Mouse (Mus musculus) cerebellum, postnatal 25 days (tissue): Measurements from ENCODE around the gene Cmss1.

Experiments
- DNase-seq, 2 experiments: peaks; one replicate each; pipeline ENCODE4 v3.0.0; 2021; ENCODE audit warnings: mixed read lengths in 2 of 2

The Cmss1 gene

DNA sequence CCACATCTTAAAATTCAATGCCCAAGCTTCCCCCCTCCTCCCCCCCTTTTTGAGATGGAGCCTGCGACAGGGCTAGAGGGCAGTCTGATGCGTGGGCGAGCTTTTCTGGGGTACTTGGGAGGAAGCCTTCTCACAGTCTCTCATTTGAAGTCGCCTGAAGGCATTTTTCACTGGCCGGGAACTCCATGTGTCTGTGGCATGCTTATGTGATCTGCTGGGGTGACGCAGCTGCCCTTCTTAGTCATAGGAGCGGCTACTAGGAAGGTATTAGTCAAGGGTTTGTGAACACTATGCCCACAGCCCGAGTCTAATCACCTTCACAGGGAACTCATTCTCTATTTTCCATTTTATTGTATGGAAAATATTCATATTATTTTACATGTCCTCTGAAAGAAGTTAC is 325.2 kb downstream of the Cmss1 start:
- DNase-seq, result no peak

DNA sequence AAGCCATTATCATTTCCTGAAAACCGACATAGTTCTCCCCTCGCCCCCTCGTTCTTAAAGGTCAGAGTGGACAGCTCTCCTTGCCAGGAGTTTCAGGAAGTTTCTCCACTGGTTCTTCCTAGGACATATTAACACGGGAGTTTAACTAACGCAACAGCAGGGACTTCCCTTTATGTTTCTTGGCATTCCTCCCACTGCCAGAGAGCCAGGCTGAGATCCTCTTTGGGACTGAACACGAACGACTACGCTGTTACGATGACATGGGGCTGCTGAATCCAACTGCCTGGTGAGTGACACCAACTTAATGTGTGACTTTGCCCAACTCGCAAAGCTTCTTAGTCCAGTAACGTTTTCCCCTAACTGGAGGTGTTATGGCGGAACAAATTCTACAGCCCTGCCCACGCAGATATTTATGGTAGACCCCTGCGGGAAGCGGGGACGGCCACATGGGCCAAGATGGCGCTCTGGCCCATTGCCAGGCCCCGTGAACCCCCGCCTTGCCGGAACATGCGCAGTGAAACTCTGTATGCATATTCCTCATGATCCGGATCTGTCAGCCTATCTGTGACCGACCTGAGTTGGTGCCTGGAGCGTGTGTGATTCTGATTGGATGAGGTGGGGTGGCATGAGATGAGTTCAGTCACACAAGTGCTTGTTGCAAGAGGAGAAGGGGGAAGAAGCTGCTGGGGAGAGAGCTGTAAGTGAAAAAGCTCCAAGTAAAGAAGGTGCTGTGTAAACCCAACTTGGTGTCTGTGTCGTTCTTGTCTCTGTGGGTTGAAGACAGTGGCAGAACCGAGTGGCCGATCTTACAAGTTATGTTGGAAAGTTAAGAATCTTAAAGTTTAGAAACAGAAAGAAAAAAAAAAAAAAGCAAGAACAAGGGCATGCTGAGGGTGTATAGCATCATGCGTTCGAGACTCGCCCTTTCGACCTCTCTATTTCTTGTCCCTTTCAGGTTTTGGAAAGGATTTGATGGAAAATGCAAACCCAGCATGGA is 326.1 kb downstream of the Cmss1 start:
- peak; percentile 43 to 54 for DNase-seq

DNA sequence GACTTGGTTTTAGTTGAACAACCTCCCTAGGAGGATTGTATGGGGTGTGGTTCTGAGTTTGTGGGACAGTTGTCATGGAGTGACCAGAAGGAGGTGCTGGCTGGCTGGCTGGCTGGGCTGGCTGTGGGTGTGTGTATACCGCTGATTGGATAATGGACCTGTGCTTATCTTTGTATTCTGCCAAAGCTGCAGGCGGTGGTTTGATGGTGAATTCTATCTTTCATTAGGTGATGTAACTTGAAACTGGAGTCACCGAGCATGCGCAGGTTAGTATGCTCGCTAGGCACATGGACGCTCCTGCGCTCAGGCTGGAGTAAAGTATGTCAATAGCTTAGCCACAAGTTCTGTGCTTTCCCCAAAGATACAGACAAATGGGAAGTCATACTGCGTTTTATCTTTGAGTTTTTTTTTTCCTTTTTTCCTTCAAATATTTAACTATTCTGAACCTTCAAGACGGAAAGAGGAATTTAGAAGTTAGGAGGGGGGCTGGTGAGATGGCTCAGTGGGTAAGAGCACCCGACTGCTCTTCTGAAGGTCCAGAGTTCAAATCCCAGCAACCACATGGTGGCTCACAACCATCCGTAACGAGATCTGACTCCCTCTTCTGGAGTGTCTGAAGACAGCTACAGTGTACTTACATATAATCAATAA is 327.6 kb downstream of the Cmss1 start:
- DNase-seq, result no peak

DNA sequence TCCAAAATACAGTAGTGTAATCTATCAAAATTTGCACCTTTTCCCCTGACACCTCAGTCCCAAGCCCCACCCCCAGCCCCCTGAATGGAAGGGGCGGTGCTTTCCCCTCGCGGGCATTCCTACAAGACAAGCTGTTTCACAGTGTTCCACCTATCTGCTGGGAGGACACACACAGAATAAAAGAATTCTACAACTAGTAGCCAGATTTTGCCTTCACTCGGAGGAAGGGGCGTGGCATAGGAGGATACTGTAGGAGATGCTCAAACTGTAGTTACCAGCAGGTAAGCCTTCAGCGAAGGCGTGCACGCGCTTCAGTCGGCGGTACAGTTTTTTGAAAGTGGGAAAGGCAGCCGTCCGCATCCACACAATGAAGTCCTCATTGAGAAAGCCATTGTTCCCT is 336.9 kb downstream of the Cmss1 start:
- no peak for DNase-seq

DNA sequence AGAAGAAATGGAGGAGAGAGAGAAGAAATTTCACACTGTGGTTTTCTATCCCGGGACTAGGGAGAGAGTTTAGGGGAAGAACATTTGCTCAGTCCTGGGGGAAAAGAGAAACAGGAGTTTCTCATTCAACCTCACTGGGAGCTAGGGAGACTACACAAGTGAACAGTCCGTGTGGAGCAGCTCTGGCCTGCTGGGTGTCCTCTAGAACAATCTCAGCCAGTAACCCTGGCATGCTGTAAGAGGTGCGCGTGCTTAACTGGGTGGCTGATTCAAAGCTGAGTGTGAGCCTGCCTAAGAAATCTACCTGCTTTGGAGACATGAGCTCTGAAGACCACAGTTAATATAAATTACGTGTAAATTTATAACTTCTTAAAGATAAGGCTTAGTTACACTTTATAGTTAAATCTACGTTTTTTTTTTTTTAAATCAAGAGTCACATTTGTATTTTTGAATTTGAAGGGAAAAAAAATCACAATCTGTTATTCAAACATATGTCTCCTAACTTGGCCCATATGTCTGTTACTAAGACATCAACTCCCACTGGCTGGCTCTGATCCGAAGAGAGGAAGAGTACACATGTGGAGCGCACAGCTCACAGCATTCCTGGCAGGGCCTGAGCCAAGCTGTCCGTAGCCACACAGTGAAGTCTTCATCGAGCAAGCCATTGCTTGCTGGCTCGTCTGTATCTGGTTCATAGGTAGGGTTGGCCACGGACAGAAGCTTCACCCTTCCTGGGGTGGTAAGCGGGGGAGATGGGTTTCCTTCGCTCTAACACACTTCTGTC is 338.4 kb downstream of the Cmss1 start:
- DNase-seq, result no peak

DNA sequence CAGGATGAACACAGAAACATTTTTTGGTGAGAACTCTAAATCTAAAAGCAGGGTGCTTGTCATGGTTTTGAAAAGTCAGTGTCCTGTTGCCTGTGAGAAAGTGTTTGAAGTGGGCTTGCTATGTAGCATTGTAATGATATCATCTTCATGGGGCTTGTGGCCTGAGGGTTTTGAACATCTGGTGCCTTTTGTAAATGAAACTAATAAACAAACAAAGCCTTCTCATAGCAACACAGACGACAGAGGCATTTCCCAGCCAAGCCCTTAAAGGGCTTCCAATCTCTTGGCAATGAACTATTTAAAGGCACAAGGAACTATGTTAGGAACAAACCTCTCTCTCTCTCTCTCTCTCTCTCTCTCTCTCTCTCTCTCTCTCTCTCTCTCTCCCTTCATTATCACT is 339.6 kb downstream of the Cmss1 start:
- no peak for DNase-seq

DNA sequence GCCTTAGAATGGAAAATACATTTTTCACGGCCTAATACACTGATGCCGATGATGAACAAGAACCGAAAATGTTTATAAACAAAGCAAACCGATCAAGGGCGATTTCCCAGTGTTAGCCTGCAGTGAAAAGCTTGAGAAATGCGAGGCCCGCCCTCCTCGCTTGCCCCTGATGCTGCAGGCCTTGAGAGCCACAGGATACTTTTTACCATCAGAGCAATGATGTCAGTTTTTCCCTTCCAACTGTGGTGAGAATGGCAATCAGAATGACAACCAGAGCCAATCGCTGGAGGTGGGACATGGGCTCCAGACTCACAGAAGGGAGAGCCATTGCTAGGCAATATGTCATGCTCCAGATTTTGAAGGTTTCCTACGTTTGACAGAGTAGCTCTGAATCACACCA is 346.5 kb downstream of the Cmss1 start:
- no peak for DNase-seq

DNA sequence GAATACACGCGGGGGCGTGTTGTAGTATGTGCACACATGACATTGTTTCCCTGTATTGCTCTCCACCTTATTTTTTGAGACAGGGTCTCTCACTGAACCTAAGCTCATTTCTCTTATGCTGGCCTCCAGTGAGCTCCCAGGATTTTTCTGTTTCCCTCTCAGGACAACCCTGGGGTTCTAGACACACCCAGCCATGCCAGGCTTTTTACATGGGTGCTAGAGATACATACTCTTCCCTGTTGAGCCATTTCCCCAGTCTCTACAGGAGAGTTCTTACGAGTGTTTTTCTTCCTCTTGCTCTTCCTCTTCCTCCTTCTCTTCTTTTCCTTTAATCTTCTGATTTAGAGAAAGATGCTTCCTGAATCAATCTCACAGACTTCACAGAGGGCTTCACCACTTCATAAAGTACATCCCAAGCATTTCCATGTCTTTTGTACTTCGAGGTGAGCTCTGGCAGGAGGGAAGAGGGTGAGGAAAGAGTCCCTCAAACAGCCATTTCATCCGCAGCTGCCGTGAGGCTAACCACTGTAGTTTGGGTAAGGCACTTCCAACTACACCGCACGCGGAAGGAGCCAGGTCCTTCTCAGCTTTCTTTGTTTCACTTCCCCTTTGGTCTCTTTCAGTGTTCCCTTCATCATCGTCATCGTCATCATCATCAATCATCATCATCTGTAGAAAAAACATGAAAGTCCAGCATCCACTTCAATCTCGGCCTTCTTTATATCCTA is 347.1 kb downstream of the Cmss1 start:
- DNase-seq, result no peak
